Mouse (Mus musculus): ENCODE data around the gene Gm37240. TPM values are rescaled to one million over a fixed set of nuclear protein-coding genes. Genes with fewer than 3 reads are reported as not detected.
"Not testable (repeated sequence)": the region's sequence is repeated elsewhere in the genome, so short reads cannot be mapped to it uniquely, and the experiment has no call there.

Gene Gm37240
- total RNA-seq, 4 experiments from 2014 or later, result 29.7 to 37.8 (median 36.6) TPM

DNA sequence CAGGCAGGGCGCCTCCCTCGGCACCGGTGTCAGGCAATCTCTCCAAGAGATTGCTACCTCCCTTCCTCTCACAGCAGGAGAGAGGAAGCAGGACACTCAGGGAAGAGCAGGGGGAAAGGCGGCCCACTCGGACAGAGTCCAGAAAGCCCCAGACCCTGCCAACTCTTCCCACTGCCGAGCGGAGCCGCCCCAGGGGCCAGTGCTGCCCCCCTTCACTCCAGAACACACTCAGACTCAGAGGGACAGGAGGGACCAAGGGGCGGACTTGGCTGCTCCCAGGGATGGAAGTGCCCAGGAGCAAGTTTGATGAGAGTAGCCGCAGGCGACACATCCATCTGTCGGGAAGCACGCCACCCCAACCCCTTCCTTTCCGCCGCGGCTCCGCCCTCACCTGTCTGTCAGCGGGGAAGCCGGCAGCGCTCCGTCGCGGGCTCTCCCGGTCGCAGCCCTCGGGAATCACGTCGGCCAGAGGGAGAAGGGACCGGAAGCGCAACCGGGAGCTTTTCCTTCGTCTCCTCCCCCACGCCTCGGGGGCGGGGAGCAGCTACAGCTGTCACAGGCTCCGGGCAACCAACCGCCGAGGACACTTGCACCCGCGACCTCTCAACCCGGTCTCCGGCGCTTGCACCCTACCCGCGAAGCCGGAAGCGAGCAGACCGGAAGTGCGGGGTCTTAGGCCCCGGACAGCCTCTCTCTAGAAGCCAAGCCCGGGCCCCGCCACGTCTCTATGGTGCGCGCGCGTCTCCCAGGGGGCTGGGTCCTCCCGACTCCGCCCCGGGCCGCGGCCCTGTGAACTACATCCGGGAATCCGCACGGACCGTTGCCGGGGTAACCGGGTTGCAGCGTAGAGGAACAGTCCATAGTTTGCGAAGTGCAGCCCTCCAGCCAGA is 1305.0 kb downstream of the Gm37240 start, which contains the start of gene Arfip1:
Arfip1 (minus strand) TSS at position 603 of the 890 bp plus-strand sequence.
- DNase-seq (ENCODE audit: low spot score in 2 of 2), result peak; percentile 96 to 97

DNA sequence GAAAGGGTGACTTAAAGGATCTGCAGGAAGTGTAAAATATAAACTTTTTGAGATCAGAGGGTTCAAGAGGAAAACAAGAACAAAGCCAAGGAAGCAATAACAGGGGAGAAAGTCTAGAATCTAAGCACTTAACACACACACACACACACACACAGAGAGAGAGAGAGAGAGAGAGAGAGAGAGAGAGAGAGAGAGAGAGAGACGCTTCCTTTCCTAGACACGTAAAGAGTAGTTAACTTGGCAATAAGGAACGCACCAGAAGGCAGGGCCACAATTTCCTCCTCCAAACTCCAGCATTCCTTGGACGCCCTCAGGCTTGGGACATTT is 1305.7 kb downstream of the Gm37240 start:
- no peak for DNase-seq (ENCODE audit: low spot score in 2 of 2)

DNA sequence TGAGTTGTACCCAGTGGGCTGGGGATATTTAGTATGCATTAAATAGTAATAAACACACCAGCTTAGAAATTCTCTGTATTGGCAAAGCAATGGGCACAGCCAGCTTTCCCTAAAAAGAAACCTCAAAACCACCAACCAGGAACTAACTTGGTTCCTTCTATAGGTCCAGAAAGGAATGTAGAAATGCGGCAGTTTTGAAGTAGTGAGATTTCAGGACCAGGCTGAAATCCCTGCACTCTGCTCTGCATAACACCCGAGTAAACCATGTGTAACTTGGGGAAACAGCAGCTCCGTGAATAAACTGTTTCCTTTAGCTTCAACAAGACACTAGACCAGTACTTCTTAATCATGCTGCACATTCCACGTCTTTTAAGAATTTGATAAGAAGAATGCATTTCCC is 1306.6 kb downstream of the Gm37240 start:
- no peak for DNase-seq (ENCODE audit: low spot score in 2 of 2)

DNA sequence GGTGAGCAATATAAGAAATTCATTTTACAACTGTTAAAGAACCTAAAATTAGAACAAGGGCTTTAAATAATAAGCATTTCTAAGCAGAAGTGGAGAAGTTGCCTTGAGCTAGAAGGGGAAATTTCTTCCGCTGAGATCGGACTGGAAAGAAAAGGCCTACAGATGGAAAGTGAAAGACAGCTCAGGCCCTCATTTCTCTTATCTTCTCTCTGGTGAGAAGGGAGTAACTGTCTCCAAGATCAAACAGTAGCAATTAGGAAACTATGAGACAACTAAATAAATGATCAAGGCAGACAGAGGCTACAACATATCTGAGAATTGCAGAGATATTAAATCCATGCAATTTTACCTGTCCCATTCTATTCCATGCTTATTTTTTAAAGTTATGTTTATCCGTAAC is 1316.8 kb downstream of the Gm37240 start:
- no peak for DNase-seq (ENCODE audit: low spot score in 2 of 2)

DNA sequence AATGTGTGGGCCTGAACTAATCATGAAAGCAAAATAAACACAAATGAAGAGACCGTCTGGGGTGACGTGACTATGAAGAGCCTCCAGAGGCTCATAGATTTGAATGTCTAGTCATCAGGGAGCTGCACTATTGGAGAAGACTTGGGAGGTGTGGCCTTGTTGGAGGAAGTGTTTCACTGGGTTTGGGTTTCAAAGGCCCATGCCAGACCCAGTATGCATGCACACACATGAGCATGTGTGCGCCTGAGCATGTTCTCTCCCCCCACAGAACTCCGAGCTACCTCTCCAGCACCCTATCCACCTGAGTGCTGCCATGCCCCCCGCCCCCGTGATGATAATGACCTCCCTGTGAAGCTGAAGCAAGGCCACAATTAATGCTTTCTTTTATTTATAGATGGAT is 1317.7 kb downstream of the Gm37240 start:
- DNase-seq (ENCODE audit: low spot score in 2 of 2), result no peak

DNA sequence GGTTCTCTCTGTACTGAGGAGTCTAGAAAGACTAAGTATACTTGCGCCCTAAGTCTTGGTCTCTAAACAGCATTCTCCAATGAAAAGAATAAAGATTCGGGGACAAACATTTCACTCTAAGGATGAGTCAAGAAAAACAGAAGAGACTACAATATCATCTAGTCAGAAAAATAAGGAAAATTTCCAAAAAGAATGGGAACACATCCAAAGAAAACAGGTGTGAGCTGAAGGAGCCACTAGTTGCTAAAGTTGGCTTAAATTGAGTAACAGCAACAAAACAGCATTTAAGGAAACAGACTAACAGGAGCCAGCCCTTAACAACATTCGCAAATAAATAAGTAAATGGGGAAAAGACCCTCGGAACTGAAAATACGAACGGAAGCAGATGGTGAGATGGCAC is 1318.8 kb downstream of the Gm37240 start:
- DNase-seq (ENCODE audit: low spot score in 2 of 2), result no peak

DNA sequence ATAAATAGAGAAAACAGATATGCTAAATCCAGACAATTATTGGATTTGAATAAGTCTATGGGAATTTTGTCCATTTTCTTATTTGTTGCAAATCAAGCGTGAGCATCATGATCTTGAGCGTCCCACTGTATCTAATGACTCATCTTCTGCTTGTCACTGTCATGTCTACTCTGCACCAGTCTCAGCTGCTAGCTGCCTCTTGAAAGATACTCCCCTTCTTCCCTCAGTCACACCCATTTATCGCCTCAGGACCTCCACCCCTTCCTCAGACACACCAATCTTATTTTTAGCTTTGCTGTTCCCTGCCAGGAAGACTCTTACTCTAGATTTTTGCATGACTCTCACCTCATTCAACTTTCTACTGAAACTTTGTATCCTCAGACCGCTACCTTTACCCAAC is 1323.9 kb downstream of the Gm37240 start:
- no peak for DNase-seq (ENCODE audit: low spot score in 2 of 2)

DNA sequence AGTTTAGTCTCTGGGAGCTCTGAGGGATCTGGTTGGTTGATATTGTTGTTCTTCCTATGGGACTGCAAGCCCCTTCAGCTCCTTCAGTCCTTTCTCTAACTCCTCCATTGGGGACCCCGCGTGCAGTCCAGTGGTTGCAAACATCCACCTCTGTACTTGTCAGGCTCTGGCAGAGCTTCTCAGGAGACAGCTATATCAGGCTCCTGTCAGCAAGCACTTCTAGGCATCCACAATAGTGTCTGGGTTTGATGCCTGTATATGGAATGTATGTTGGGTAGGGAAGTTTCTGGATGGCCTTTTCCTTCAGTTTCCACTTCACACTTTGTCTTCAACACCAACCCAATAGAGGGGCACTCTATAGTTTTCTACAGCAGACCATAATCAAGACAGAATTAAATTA is 1324.4 kb downstream of the Gm37240 start:
- not testable (repeated sequence) for DNase-seq (ENCODE audit: low spot score in 2 of 2)

DNA sequence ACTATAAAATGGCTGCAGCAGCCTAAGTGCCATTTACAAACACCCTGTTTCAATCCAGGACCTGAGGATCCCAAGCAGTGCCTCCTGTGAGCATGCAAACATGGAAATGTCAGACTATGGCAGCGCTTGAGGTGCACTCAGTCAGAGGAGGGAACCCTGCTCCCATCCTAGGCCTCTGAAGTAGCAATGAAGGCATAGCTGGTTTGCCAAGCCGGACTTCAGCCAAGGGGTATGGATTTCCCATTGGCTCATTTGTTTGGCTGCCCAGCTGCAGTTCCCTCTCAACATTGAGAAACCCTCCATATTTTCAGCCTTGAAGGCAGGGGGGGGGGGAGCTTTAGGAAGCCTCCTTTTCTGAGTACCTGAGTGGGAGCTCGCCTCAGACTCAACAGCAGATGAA is 1329.0 kb downstream of the Gm37240 start:
- peak; percentile 26 to 48 for DNase-seq (ENCODE audit: low spot score in 2 of 2)

DNA sequence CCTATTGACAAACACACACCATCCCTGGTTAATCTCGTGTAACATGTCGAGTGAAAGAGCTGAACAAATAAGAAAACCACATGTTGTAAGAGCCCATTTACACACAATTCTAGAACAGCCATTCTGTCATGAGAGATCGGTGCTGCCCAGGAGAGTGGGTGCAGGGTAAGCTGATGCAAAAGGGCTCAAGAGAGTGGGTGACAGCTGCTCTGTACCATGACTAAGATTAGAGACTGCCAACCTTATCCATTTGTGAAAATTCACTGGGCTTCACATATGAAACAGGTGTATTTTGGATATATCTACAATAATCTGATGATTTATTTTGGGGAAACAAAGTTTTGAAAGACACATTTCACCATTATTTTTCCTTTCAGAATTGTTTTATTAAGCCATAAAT is 1331.5 kb downstream of the Gm37240 start:
- no peak for DNase-seq (ENCODE audit: low spot score in 2 of 2)

DNA sequence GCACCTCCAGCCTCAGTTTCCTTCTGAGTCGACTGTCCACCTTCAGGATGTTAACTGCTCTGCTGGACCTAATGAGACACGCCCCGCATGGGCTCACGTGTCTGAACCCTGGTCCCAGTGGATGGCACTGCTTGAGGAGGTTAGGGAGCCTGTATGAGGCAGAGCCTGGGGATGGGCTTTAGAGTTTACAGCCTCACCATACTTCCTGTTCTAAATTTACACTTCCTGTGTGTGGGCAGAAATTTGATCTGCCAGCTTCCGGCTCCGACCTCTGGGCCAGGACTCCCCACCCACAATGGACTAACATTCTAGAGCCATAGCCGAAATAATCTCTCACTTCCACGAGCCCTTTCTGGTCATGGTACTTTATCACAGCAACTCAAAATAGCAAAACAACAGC is 1340.1 kb downstream of the Gm37240 start:
- no peak for DNase-seq (ENCODE audit: low spot score in 2 of 2)

DNA sequence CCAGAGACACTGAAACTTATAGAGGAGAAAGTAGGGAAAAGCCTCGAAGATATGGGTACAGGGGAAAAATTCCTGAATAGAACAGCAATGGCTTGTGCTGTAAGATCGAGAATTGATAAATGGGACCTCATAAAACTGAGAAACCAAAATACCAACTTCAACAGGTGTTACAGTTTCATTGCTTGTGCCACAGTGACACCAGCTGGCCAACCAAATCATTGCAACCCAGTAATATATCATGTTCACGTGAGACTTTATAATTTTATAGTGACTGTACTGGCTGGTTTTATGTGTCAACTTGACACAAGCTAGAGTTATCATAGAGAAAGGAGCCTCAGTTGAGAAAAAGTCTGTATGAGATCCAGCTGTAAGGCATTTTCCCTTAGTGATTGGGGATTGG is 1344.9 kb downstream of the Gm37240 start:
- peak; percentile 11 to 13 for DNase-seq (ENCODE audit: low spot score in 2 of 2)

DNA sequence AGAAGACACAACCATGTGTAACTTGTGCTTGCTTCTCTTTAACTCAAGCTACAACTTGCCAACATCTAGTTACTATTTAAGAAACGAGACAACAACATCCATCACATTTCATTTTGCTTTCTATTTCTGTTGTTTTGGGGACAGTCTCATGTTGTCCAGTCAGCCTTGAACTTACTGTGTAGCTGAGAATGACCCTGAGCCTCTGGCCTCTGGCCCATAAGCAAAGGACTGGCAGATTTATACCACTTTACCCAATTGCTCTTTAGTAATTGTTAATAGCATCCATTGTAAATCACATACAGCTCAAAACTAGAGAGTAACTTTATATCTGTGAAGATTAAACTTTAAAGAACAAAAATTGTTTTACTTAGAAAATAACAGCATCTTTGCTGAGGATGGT is 1345.4 kb downstream of the Gm37240 start:
- no peak for DNase-seq (ENCODE audit: low spot score in 2 of 2)

DNA sequence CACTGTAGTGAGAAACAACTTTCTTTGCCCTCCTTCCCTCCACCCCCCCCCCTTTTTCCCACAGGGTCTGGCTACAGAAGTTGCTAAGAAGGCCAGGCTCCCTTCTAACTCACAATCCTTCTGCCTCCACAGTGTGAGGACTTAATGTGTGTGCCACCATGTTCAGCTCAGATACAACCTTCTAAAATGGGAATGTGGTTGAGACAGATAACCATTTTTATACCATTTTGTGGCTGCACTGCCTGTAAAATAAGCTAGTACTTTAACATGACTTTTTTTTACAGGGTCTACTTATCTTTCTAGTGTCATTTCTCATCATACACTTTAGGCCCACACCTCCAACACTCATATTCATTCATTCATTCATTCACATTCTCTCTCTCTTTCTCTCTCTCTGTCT is 1346.7 kb downstream of the Gm37240 start:
- DNase-seq (ENCODE audit: low spot score in 2 of 2), result no peak

DNA sequence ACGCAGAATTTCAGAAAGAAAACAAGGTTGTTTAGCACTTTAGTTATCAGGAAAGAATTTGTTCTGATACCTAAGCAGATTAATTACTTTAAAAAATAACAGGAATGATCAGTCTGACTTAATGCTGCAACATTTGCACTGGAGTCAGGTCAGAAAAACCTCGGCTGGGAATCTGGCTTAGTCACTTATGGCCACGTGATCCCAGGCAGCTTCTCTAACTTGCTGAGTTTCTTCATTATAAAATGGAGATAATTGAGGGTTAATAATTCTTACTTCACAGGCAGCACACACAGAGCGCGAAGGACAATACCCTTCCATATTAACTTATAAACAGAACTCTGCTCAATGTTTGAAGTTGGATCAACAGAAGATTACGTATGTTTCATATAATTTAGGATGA is 1350.3 kb downstream of the Gm37240 start:
- DNase-seq (ENCODE audit: low spot score in 2 of 2), result no peak

DNA sequence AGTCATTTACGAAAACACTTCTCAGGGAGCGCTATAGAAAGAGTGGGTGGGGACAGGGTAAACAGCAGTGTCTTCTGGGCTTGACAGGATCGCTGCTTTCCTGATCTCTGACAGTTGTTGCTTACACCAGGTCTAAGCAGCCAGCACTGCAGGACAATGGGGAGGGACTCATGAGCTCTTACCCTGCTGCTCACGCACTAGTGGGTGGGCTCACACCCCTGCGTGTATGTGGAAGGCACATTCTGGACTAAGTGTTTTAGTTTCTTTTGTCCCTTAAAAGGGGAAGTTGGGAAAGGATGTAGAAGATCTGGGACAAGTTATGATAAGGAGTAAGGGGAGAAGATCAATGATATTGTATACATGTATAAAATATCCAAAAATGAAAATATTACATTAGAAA is 1354.1 kb downstream of the Gm37240 start:
- no peak for DNase-seq (ENCODE audit: low spot score in 2 of 2)

DNA sequence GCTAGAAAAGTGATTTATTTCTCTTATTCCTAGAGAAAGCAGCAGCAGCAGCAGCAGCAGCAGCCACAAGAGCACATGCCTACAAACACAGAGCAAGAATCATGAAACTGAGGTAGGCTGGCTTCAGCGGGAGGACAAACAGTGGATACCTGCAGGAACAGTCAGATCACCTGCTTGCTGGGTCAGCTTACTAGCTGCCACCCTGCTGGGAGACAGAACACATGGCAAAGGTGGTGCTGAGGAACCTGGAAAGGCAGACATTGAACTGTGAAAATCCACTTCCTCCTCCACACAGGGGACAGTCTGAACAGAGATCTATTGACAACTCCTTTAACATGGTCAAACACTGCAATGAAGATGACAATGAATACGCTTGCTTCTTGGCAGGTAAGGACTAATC is 1358.3 kb downstream of the Gm37240 start:
- DNase-seq (ENCODE audit: low spot score in 2 of 2), result no peak

DNA sequence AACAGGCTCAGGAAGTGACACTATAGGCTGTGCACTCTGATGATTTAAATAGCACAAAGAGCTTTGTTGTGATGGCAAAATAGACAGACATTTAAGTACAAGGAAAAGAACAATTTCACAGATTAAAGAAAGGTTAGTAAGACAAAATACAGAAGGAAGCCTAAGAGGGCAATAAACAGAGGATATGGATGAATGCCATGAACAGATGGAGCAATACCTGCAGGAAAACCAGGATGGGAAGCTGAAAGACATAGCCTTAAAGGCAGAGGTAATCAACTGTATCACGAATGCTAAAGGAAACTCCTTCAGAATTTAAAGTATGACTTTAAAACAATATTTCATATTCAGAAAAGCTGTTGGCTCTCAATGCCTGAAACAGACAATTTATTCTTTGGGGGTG is 1362.4 kb downstream of the Gm37240 start:
- DNase-seq (ENCODE audit: low spot score in 2 of 2), result no peak

DNA sequence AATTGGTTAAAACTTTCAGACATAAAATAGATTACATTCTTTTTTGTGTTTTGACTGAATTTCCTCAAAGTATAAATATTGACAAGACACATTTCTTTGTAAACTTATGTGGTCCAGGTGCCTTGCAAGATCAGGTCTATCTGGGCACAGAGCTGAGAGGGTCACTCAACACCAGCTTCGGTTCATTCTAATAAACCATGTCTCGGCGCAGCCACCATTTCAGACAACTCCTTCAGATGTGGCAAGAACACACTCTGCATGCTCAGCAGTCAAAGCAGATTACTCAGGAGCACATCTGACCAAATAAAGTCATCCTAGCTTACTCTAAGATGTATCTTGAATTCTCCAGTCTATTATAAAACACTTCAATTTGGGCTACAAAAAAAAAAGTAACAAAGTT is 1371.2 kb downstream of the Gm37240 start:
- DNase-seq (ENCODE audit: low spot score in 2 of 2), result no peak

DNA sequence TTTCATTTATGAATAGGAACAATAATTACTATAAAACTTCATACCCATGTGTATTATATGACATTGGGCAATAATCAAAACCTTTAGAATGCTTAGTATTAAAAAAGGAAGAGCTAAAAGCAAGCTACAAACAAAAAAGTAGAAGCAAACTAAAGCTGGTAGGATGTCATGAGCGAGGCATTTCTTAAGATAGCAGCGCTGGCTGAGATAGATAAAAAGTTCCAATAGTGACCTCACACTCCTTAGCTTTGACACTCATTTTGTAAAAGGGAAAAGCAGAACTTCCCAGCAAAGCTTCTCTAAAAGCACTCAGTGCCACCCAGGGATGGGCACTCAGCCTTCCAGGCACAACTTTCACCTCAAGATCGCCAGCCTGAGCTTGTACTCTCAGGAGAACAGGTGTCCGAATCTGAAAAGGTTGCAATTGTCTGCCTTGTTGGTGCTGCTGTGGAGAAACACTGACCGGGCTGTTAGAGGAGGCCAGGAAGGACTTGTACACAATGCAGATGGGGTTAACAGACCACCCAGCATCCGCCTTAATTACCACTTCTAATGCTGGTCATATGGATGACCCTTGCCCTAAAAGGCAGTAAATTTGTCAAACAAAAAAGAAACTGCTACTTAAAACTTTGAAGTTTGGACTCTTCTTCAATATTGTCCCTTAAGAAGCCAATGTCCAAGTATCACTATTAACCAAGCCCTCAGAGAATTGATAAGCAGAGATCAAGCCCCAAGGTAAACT is 1374.4 kb downstream of the Gm37240 start:
- no peak for DNase-seq (ENCODE audit: low spot score in 2 of 2)

DNA sequence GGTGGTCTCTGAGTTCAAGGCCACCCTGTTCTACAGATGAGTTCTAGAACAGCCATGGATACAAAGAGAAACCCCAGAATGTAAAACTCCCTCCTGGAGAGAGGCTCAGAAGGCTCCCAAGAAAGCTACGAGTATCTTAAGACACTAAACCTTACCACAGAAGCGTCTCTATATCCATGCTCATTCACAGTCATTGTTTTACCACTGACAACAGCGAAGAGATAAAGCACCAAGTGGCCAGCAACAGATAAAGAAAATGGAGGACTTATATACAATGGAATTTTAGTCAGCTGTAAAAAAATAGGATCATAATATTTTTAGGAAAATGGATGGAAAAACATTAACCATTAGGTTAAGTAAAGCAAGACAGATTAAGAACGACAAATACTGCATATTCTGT is 1382.1 kb downstream of the Gm37240 start:
- DNase-seq (ENCODE audit: low spot score in 2 of 2), result no peak

DNA sequence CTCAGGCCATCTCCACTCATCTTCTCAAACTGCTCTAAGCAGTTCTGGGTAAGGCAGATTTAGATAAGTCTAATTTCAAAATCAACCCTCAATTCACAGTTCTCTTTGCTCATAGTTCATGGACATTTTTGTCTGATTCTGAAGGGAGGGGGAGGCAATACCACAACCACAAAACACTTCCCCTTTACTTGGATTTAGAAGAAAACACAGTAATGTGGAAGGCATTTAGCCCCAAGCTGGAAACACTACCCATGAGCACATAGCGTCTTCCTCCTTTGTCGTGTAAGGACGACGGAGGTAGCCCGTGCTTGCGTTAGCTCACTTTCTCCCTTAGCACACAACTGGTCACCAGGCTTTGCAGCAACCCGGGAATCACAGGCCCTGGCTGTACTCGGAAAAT is 1383.0 kb downstream of the Gm37240 start:
- DNase-seq (ENCODE audit: low spot score in 2 of 2), result no peak

DNA sequence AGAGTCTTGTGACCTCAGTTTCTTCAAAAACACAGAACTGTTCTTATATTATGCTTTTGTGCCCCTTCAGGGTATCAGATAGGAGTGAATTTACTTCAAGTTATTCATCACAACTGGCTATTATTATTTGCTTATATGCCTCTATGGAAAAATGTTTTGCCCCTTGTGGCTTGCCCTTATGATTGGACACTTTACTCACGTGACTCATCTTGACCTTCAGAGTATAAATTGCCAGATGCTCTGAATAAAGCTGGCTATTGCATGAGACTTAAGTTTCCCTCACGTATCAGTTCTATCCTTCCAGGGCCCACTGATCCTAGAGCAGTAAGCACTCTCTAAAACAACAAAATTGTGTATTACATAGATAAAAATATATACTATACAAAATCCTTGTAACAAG is 1385.2 kb downstream of the Gm37240 start:
- no peak for DNase-seq (ENCODE audit: low spot score in 2 of 2)
